Mouse (Mus musculus) forebrain, embryonic 16.5 days (tissue): Measurements from ENCODE around the gene P2rx1. TPM values are rescaled to one million over a fixed set of nuclear protein-coding genes. Genes with fewer than 3 reads are reported as not detected.

Experiments
- ATAC-seq: fragments of 200-750 bp; cut with Nextera tagmentation; 2 replicates; pipeline ENCODE4 v1.8.0; 2017; ENCODE audit warnings: mild to moderate bottlenecking, moderate library complexity
- H3K27ac ChIP-seq: fragments of 300-500 bp; sonication (generic); 2 replicates; pipeline ENCODE4 v1.5.1; 2014; ENCODE audit warnings: low read length, control low read depth
- H3K27me3 ChIP-seq: fragments of 300-500 bp; sonication (generic); replicated peaks from 2 replicates; pipeline ENCODE4 v1.6.1; 2014; ENCODE audit warnings: low read length; ENCODE audit not compliant: control insufficient read depth, insufficient read depth
- H3K36me3 ChIP-seq: fragments of 300-500 bp; sonication (generic); 2 replicates; pipeline ENCODE4 v1.6.1; 2014; ENCODE audit not compliant: control insufficient read depth, insufficient read depth
- H3K4me1 ChIP-seq: fragments of 300-500 bp; sonication (generic); replicated peaks from 2 replicates; pipeline ENCODE4 v1.6.1; 2014; ENCODE audit warnings: low read length; ENCODE audit not compliant: control insufficient read depth, insufficient read depth
- H3K4me2 ChIP-seq: fragments of 300-500 bp; sonication (generic); 2 replicates; pipeline ENCODE4 v1.6.1; 2014; ENCODE audit warnings: mild to moderate bottlenecking, low read length, control low read depth
- H3K4me3 ChIP-seq: fragments of 300-500 bp; sonication (generic); replicated peaks from 2 replicates; pipeline ENCODE4 v1.5.1; 2014; ENCODE audit warnings: mild to moderate bottlenecking, low read length, control low read depth
- H3K9ac ChIP-seq: fragments of 300-500 bp; sonication (generic); replicated peaks from 2 replicates; pipeline ENCODE4 v1.6.1; 2014; ENCODE audit warnings: low read depth, low read length, control low read depth
- H3K9me3 ChIP-seq: fragments of 300-500 bp; sonication (generic); 2 replicates; pipeline ENCODE4 v1.6.1; 2016; ENCODE audit warnings: low read length; ENCODE audit not compliant: control insufficient read depth
- WGBS: fragments of 180-500 bp; shearing (Covaris S2); extraction: QIAGEN DNeasy Blood & Tissue Kit; methylation state at CpG from one replicate; pipeline ENCODE4 v1.1.7; 2014; 5-methylcytosine and 5-hydroxymethylcytosine counted together
- polyA plus RNA-seq: library from polyadenylated mRNA; unstranded; fragments of >200 nt; fragmentation: Nextera tagmentation; extraction: Ambion mirVana; gene quantifications from 2 replicates; pipeline ENCODE4 v1.2.1, GENCODE M21; 2015

Gene P2rx1
- polyA plus RNA-seq, 1 experiment from 2014 or later: 0.42 TPM

DNA sequence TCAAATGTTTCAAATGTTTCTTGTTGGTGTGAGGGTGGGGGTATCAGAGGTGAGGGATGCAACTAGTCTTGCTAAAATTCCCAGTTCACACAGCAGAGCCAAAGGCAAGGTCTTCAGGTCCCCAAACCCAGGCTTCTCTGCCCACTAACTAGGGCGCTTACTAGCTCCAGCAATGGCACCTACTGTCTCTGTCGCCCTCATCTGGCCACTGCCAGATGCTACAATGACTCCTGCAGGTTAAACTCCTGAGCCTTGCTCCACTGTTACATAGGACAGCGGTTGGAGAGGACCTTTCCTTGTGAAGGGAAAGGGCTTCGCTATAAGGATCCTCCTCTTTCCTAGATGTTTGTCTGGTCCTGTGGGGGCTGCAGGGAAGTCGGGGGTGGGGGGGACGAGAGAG lies 2.1 kb downstream of the P2rx1 start:
- Histone ChIP-seq H3K27ac (no peak overlapping the region), H3K27me3 (no peaks in the 10 kb centered on the region), H3K4me3 (no peak overlapping the region), H3K9me3 (no peaks in the 10 kb centered on the region), H3K4me2 (no peak overlapping the region), H3K36me3 (no peaks in the 10 kb centered on the region), H3K9ac (no peak overlapping the region), H3K4me1 (no peaks in the 10 kb centered on the region)
- WGBS: 9% methylated on average over 6 of the region's 6 CpGs
- no peak for ATAC-seq

DNA sequence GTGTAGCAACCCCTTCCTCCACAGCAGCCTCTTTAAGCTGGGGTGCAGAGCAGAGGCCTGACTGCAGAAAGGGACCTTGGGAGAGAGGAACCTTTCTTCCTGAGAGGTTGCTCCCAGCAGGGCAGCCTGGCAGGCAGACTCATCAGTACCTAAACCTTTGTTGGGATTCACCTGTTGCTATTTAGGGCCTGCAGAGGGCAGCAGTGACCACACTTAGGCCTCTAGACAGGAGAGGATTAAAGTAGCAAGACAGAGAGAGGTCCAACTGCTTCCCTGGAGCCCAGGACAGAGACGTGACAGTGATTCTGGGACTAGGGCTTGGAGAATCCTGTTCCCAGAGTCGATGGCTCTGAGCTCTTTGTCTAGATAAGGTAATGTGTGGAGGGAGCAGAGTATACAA lies 7.5 kb downstream of the P2rx1 start:
- Histone ChIP-seq H3K36me3 (no peaks in the 10 kb centered on the region), H3K27ac (no peak overlapping the region), H3K9me3 (no peaks in the 10 kb centered on the region), H3K4me2 (no peak overlapping the region), H3K4me3 (no peak overlapping the region), H3K4me1 (no peaks in the 10 kb centered on the region), H3K27me3 (no peaks in the 10 kb centered on the region), H3K9ac (no peak overlapping the region)
- WGBS: 3% methylated on average over 2 of the region's 2 CpGs
- ATAC-seq: peak; percentile 33; the same call in 1 of the 2 replicates

DNA sequence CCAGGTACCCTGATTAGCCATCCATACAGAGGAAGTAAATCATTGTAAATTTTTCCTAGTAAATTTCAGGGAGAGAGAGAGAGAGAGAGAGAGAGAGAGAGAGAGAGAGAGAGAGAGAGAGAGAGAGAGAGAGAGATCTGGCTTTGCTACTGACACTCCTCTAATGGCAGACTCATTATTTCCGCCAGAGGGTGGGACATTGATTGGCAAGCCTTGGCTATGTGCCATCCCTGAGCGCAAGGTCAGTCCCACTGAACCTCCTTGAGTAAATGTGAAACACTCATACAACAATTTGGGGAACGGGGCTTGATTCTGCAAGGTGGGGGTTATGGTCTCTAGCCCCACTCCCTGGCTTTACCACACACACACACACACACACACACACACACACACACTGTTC lies 8.2 kb downstream of the P2rx1 start:
- no peak for ATAC-seq
- H3K4me2 ChIP-seq: no peak overlapping the region
- WGBS: 24% methylated on average over 3 of the region's 3 CpGs

DNA sequence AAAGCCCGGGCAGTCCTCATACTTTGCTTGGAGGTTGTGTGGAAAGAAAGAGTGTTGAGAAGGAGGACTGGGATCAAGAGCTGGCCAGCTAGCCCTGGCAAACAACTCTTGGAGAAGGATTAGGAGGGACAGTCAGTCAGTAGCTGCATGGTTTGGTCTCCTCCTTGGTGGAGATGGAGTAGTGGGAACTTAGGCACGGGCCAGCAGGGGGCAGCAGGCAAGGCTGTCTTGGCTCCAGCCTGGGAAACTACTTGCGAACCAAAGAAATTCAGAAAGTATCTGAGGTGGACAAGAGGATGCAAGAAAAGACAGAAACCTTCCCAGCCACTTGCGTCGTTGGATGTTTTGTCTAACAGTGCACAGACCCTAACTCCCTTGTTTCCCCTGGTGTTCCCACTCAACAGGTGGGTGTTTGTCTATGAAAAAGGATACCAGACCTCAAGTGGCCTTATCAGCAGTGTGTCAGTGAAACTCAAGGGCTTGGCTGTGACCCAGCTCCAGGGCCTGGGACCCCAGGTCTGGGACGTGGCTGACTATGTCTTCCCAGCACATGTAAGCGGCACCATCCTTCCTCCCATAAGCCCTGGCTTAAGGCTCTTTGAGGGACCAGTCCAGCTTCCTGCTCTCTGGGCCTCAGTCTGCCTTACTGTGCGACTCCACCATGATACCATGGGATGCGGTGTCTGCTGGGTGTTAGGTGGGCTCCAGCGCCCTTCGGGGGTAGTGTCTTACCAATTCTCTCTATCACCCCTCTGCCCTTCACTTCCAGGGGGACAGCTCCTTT lies 9.0 kb downstream of the P2rx1 start:
- no peak for ATAC-seq

More for the DNA sequence above, 8.2 kb downstream of the P2rx1 start:
- no peaks in the 10 kb centered on the region for H3K27me3 ChIP-seq
- no peaks in the 10 kb centered on the region for H3K36me3 ChIP-seq
- H3K27ac ChIP-seq: no peak overlapping the region
- H3K9me3 ChIP-seq: no peaks in the 10 kb centered on the region
- no peak overlapping the region for H3K4me3 ChIP-seq
- H3K9ac ChIP-seq: no peak overlapping the region
- H3K4me1 ChIP-seq: no peaks in the 10 kb centered on the region

DNA sequence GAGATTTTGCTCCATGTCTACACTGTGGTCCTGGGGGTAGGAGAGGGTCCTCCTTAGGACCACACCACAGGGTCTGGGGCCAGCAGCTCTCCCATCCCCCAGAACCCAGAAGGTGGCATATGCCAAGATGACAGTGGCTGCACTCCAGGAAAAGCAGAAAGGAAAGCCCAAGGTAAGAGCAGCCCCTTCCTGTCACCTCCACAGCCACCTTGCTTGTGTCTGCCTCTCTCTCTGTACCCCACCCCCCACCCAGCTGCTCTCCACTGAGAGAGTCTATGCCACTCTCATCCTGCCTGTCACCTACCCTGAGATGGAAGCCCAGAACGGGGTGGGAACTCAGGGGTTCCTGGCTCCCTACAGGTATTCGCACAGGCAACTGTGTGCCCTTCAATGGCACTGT lies 9.9 kb downstream of the P2rx1 start:
- Histone ChIP-seq H3K9ac (no peak overlapping the region), H3K4me2 (no peak overlapping the region), H3K27ac (no peak overlapping the region), H3K4me1 (no peaks in the 10 kb centered on the region), H3K36me3 (no peaks in the 10 kb centered on the region), H3K27me3 (no peaks in the 10 kb centered on the region), H3K9me3 (no peaks in the 10 kb centered on the region), H3K4me3 (no peak overlapping the region)
- ATAC-seq: no peak
- WGBS: 77% methylated on average over 2 of the region's 2 CpGs

More for the DNA sequence above, 9.0 kb downstream of the P2rx1 start:
- H3K4me2 ChIP-seq: no peak overlapping the region
- no peaks in the 10 kb centered on the region for H3K4me1 ChIP-seq
- WGBS: 64% methylated on average over 11 of the region's 11 CpGs
- no peak overlapping the region for H3K9ac ChIP-seq
- no peak overlapping the region for H3K27ac ChIP-seq
- no peaks in the 10 kb centered on the region for H3K27me3 ChIP-seq
- no peak overlapping the region for H3K4me3 ChIP-seq
- H3K36me3 ChIP-seq: no peaks in the 10 kb centered on the region
- H3K9me3 ChIP-seq: no peaks in the 10 kb centered on the region

DNA sequence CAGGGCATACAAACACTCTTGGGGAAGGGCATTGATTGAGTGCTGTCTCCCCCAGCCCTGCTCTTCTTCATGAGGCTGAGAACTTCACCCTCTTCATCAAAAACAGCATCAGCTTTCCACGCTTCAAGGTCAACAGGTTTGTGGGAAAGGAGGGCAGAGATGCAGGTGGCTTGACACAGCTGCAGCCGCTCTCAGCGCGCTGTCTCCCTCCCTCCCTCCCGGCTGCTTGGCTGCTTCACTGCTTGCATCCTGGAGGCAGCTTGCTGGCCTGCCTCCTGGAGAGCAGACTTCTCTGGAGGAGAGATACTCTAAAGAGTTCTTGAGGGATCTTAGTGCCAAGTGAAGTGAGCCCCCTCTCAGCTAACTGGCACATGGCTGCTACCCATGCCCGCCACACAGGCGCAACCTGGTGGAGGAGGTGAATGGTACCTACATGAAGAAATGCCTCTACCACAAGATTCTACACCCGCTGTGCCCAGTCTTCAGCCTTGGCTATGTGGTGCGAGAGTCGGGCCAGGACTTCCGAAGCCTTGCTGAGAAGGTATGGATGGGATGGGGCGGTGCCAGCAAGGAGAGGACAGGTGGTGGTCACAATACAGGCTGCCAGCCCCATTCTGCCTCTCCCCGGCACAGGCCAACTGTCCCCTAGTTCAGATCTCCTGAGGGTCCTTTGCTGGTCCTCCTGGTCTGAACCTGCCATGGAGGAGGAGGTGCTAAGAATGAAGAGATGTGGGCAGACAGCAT lies 10.8 kb downstream of the P2rx1 start:
- H3K4me2 ChIP-seq: no peak overlapping the region
- H3K4me1 ChIP-seq: no peaks in the 10 kb centered on the region
- ATAC-seq: no peak
- WGBS: 61% methylated on average over 13 of the region's 13 CpGs
- no peaks in the 10 kb centered on the region for H3K36me3 ChIP-seq
- no peaks in the 10 kb centered on the region for H3K27me3 ChIP-seq
- no peaks in the 10 kb centered on the region for H3K9me3 ChIP-seq
- H3K9ac ChIP-seq: no peak overlapping the region
- H3K27ac ChIP-seq: no peak overlapping the region
- no peak overlapping the region for H3K4me3 ChIP-seq

DNA sequence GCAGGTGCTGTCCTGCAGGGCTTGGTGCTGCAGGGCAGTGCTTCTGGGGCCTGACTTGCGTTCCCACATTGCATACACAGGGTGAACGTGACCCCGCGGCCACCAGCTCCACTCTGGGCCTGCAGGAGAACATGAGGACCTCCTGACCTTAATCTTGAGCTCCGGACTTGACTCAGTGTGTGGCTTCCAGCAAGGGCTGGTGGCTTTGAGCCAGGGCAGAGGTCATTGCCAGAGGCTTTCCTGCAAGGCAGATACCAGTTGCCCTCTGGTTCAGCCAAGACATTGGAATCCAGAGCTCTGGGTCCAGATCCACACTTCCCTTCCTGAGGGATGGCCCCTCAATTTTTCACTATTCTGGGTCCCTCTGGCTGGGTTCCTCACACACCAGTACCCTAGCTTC lies 15.1 kb downstream of the P2rx1 start:
- no peak for ATAC-seq
- Histone ChIP-seq H3K4me3 (no peak overlapping the region), H3K9ac (no peak overlapping the region)

DNA sequence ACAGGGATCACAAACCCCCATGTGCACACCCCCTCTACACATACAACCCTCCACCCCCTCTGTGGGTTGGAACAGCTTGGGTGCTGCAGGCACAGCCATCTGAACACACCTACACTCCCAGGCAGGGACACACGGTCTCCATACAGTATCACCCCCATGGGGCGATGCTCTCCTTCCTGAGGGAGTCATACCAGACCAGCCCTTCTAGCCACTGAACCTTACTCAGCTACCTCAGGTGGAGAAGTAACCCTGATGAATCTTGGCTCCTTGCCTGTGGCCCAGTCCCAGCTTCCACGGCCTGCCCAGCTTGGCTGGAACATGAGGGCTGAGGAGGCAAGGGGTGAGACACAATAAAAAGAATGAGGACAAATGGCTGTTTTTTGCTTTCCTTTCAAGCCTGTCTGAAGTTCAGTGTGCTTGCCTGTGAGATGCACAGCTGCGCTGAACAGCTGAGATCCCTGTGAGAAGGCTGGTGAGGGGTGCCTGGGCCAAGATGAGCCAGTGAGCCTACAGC lies 16.0 kb downstream of the P2rx1 start:
- Histone ChIP-seq H3K27ac (no peak overlapping the region), H3K36me3 (no peaks in the 10 kb centered on the region), H3K4me3 (no peak overlapping the region), H3K9me3 (no peaks in the 10 kb centered on the region), H3K4me1 (peaks cover 16% of the 10 kb centered on the region), H3K4me2 (no peak overlapping the region), H3K9ac (no peak overlapping the region), H3K27me3 (no peaks in the 10 kb centered on the region; the same call in 1 of the 2 replicates)
- 63% methylated on average over 4 of the region's 4 CpGs for WGBS
- ATAC-seq: no peak

More for the DNA sequence above, 15.1 kb downstream of the P2rx1 start:
- WGBS: 78% methylated on average over 5 of the region's 5 CpGs
- Histone ChIP-seq H3K27me3 (no peaks in the 10 kb centered on the region), H3K4me1 (peaks cover 11% of the 10 kb centered on the region; the same call in 1 of the 2 replicates), H3K36me3 (no peaks in the 10 kb centered on the region), H3K9me3 (no peaks in the 10 kb centered on the region), H3K27ac (no peak overlapping the region), H3K4me2 (no peak overlapping the region)

DNA sequence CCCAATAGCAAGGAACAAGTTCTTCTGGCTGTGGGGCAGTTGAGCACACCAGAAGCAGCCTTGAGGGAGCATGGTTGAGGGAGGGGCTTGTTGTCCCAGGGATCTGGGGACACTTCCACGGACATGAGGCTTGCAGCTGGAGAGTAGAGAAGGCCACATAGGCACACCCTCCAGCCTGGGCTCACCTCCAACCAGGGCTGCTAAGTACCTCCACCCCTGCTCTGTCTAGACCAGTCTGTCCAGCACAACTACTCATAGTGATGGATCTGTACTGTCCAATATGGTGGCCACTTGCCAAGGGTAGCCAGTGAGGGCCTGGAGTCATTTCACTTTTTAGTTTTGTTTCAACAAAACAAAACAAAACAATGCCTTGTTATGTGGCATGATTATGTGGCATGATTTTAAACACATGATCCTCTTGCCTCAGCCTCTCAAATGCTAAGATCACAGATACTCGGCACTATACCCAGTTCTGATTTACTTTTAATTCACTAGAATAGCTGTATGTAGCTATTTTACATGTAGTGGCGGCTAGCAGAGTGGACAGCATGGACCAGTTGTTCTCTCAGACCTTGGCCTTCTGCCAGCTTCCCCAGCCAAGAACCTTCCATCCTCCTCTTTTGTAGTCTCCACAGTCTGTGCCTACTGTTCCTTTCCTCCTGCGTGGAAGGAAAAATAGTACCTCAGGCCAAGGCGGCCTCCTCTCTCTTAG lies 16.6 kb downstream of the P2rx1 start:
- H3K4me2 ChIP-seq: no peak overlapping the region
- no peak overlapping the region for H3K4me3 ChIP-seq
- no peak for ATAC-seq
- H3K9me3 ChIP-seq: no peaks in the 10 kb centered on the region
- H3K27ac ChIP-seq: no peak overlapping the region
- H3K4me1 ChIP-seq: peaks cover 19% of the 10 kb centered on the region
- peaks cover 4% of the 10 kb centered on the region for H3K27me3 ChIP-seq
- H3K9ac ChIP-seq: no peak overlapping the region
- no peaks in the 10 kb centered on the region for H3K36me3 ChIP-seq
- WGBS: 64% methylated on average over 5 of the region's 5 CpGs
